Mouse (Mus musculus): Measurements from ENCODE around the gene Gm43738. TPM values are rescaled to one million over a fixed set of nuclear protein-coding genes. Genes with fewer than 3 reads are reported as not detected.

Gm43738 gene
- not detected in 2 replicates for polyA plus RNA-seq (2016; fragmentation: Nextera tagmentation; extraction: Ambion mirVana)

DNA sequence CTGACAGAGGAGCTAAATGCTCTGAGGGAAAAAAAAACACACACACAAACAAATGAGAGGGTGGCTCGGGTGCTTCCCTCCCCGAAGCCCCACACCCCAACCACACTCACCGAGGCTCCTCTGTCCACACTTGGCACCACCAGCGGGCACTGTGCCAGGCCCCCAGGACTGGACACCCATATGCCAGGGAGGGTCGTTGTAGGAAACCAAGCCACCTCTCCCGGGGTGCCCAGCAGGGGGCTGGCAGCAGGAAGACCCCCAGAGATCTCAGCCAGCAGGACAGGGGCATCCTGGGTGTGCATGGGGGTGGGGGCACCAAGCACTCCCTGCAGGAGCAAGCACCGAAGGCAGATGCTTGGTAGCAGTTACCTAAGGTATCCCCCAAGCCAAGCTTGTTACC is at the start of gene Gm43738:
Gene Gm43738 (minus strand): TSS at position 289 of the 400 bp plus-strand sequence.
- H3K36me3 ChIP-seq: peaks cover 45% of the 10 kb centered on the region
- no peaks in the 10 kb centered on the region for H3K9me3 ChIP-seq
- H3K4me3 ChIP-seq: peak within 1 kb of the TSS; percentile 73
- peaks cover 17% of the 10 kb centered on the region for H3K4me1 ChIP-seq
- no peak for DNase-seq (ENCODE audit: low spot score)
- no peaks in the 10 kb centered on the region for H3K27me3 ChIP-seq (ENCODE audit: insufficient read depth, poor library complexity, severe bottlenecking)
- WGBS: 55% methylated on average over 7 of the region's 7 CpGs
- H3K27ac ChIP-seq: peak within 1 kb of the TSS; percentile 84

DNA sequence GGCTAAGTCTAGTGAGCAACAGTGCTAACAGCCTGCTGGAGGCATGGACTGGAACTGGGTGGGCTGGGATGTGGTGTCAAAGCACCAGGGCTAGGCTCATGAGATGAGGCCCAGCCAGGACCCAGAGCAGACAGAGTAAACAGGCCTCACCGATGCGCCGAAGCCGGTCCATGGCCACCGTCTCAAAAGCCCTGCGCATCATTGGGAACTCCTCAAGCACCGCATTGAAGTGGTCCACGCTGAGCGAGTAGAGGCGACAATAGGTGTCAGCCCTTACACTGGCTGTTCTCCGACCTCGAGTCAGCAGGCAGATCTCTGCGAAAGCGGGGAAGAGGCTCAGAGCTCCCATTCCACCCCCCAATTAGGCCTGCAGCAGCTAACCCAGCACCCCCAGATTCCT is 47.7 kb upstream of the Gm43738 start:
- H3K9me3 ChIP-seq: no peaks in the 10 kb centered on the region
- H3K27me3 ChIP-seq (ENCODE audit: insufficient read depth, poor library complexity, severe bottlenecking): peaks cover 85% of the 10 kb centered on the region
- 63% methylated on average over 14 of the region's 14 CpGs for WGBS
- no peak overlapping the region; the same call in 1 of the 2 replicates for H3K4me3 ChIP-seq
- H3K36me3 ChIP-seq: no peaks in the 10 kb centered on the region
- H3K27ac ChIP-seq: no peak overlapping the region
- no peak for DNase-seq (ENCODE audit: low spot score)
- H3K4me1 ChIP-seq: peaks cover 20% of the 10 kb centered on the region

DNA sequence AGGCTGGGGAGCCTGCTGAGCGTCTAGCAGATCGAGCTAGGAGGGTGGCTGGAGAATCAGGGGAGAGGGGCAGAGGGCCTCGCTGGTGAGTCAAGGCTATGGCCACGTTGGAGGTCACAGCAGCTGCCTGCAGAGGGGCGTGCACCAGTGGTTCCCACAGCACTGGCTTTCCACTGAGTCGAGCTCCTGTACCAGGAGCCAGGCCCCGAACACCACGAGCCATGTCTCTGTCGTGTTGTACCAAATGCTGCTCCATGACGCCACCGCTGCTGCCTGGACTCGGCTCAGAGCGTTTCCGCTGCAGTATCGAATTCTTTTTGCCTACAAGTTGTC is 47.0 kb upstream of the Gm43738 start:
- Histone ChIP-seq H3K9me3 (no peaks in the 10 kb centered on the region), H3K4me1 (peaks cover 20% of the 10 kb centered on the region), H3K27ac (peak overlapping the region; percentile 17), H3K27me3 (ENCODE audit: insufficient read depth, poor library complexity, severe bottlenecking) (peaks cover 87% of the 10 kb centered on the region), H3K36me3 (no peaks in the 10 kb centered on the region), H3K4me3 (peak overlapping the region; percentile 50)
- WGBS: 14% methylated on average over 15 of the region's 15 CpGs
- DNase-seq (ENCODE audit: low spot score): no peak

DNA sequence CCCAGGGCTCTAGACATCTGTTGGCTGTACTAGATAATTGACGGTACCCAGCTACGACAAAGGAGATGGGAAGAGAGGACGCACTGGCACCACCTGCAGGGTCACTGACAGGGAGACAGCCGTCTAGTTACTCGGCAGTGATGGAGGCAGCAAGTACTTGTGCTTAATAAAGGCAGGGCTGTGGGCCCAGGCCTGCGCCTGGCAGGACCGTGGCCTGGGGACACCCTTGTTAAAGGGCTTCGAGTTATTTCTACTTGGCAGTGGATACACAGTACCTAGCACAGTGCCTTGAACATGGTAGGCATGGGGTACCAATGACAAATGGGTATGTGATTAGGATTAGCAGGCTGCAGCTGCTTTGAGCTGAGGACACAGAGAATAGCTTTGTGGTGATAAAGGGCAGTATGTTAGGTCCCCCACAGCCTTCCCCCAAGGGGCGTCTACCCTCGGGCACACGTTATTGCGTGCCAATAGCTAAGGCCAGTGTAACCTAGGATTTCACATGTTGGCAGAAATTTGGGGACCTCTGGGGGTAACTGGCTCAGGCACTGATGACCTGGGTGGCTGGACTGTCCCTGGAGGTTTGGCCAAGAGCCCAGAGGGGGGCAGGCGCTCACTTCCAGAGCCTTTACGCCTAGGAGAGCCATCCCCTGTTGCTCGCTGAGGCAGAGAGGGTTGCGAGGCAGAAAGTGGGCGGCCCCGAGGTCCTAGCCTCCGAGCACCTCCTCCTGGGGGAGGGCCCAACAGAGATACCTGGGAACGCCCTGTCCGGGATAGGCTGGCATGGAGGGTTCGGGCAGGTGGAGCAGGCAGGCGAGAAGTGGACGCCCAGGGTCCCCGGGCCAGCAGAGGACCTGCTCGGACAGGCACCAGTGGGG is 46.4 kb upstream of the Gm43738 start:
- no peaks in the 10 kb centered on the region for H3K9me3 ChIP-seq
- H3K27me3 ChIP-seq (ENCODE audit: insufficient read depth, poor library complexity, severe bottlenecking): peaks cover 82% of the 10 kb centered on the region
- 21% methylated on average over 26 of the region's 26 CpGs for WGBS
- peak; percentile 93 for DNase-seq (ENCODE audit: low spot score)
- H3K4me1 ChIP-seq: peaks cover 20% of the 10 kb centered on the region
- H3K4me3 ChIP-seq: peak overlapping the region; percentile 50
- H3K36me3 ChIP-seq: no peaks in the 10 kb centered on the region
- H3K27ac ChIP-seq: peak overlapping the region; percentile 17

DNA sequence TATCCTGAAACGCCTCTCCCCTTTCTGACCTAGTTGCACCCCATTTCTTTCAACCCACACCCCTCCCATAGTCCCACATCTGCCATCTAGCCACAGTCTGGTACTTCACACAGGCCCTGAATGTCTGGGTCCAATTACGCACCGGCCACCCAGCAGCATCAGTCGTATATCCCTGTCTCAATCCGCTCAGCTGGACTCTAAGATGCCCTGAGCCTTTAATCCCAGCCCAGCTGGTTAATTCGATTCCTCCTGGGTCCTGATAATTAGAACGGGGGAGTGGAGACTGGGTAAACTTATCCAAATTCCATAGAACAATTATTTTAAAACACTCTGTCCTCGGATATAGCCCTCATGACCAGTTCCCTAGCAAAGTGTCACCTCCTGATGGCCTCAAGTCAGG is 44.7 kb upstream of the Gm43738 start:
- no peak for DNase-seq (ENCODE audit: low spot score)
- Histone ChIP-seq H3K4me1 (peaks cover 20% of the 10 kb centered on the region), H3K9me3 (no peaks in the 10 kb centered on the region), H3K27ac (no peak overlapping the region), H3K36me3 (no peaks in the 10 kb centered on the region), H3K4me3 (no peak overlapping the region), H3K27me3 (ENCODE audit: insufficient read depth, poor library complexity, severe bottlenecking) (peaks cover 70% of the 10 kb centered on the region)
- WGBS: 67% methylated on average over 8 of the region's 8 CpGs

DNA sequence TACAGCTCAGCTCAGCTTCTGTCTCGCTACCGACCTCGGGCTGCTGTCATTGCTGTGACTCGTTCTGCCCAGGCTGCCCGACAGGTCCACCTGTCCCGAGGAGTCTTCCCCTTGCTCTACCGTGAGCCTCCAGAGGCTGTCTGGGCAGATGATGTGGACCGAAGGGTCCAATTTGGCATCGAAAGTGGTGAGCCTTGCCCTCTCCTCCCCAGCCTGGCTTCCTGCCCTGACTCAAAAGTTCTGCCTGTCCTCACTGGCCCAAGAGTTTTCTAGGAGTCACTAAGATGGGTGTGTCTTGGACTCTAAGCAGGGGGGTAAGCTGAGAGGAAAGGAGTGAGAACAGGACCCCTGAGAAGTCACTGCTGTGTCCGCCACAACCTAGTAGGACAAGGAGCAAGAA is 43.9 kb upstream of the Gm43738 start:
- Histone ChIP-seq H3K27me3 (ENCODE audit: insufficient read depth, poor library complexity, severe bottlenecking) (peaks cover 63% of the 10 kb centered on the region), H3K9me3 (no peaks in the 10 kb centered on the region), H3K4me1 (peaks cover 20% of the 10 kb centered on the region), H3K4me3 (0 out of 2 replicates have a peak overlapping the region, but pooled peaks have one; percentile 12), H3K27ac (no peak overlapping the region), H3K36me3 (no peaks in the 10 kb centered on the region)
- DNase-seq (ENCODE audit: low spot score): no peak
- 79% methylated on average over 10 of the region's 10 CpGs for WGBS

DNA sequence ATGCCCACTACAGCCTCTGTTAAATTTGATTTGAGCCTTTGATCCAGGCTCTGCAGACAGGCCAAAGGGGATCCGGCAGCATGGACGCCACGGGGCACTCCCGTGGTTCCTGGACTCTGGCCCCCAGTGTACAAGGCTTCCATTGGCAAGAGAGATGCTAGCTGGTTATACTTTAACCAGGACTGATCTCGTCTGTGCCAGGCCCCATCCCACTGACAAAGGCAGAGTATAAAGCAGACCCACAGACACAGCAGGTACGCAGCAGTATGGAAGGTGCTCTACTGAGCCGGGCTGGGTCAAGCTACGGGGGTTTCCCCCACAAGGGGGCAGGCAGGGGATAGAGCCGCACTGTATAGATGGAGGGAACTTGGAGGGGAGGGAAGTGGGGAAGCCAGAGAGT is 35.5 kb upstream of the Gm43738 start:
- 40% methylated on average over 9 of the region's 9 CpGs for WGBS
- H3K4me1 ChIP-seq: peaks cover 26% of the 10 kb centered on the region
- DNase-seq (ENCODE audit: low spot score): no peak
- H3K36me3 ChIP-seq: no peaks in the 10 kb centered on the region
- peak overlapping the region; percentile 38 for H3K4me3 ChIP-seq
- peaks cover 34% of the 10 kb centered on the region; the same call in 1 of the 2 replicates for H3K27me3 ChIP-seq (ENCODE audit: insufficient read depth, poor library complexity, severe bottlenecking)
- H3K9me3 ChIP-seq: no peaks in the 10 kb centered on the region
- H3K27ac ChIP-seq: peak overlapping the region; percentile 59; the same call in 1 of the 2 replicates

DNA sequence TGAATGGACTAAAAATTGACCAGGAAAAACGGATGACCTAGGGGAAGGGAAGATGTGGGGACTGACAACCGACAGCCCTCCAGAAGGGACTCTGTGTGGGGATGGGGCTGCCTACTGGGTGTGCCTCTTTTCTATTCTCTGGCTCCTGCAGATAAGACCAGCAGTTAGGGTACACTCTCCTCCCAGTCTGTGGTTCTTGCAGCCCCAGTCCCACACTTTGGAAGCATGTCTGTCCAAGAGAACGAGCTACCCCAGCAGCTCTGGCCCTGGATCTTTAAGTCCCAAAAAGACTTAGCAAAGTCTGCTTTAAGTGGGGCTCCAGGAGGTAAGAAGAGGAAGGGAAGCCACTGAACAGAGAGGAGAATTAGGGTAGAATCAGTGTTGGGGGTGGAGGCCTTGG is 35.1 kb upstream of the Gm43738 start, which contains the start of gene Pklr:
Gene Pklr (plus strand): TSS at position 185 of the 400 bp plus-strand sequence.
- peak within 1 kb of the TSS; percentile 59; the same call in 1 of the 2 replicates for H3K27ac ChIP-seq
- no peaks in the 10 kb centered on the region for H3K9me3 ChIP-seq
- no peaks in the 10 kb centered on the region for H3K36me3 ChIP-seq
- 43% methylated on average over 3 of the region's 3 CpGs for WGBS
- peaks cover 26% of the 10 kb centered on the region for H3K4me1 ChIP-seq
- peak; percentile 87 for DNase-seq (ENCODE audit: low spot score)
- H3K27me3 ChIP-seq (ENCODE audit: insufficient read depth, poor library complexity, severe bottlenecking): peaks cover 34% of the 10 kb centered on the region; the same call in 1 of the 2 replicates
- peak within 1 kb of the TSS; percentile 38 for H3K4me3 ChIP-seq

DNA sequence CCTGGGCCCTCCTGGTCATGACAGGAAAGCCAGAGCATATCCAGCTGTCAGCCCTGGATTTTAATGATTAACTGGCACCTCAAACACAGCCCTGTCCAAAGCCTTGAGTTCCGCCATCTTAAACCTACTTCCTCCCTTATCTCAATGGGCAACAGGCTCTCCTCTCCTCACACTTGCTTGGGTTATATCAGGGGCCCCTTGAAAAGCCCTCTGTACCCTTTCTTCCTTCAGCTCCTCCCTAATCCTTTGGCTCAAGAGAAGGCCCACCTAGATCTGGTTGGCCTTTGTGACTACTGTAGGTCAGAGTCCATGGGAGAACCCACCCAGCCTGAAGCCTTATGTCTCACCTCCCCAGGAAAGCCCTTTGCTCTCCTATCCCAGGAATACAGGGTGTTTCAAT is 32.9 kb upstream of the Gm43738 start:
- H3K36me3 ChIP-seq: no peaks in the 10 kb centered on the region
- peaks cover 26% of the 10 kb centered on the region for H3K4me1 ChIP-seq
- H3K27ac ChIP-seq: peak overlapping the region; percentile 75
- H3K27me3 ChIP-seq (ENCODE audit: insufficient read depth, poor library complexity, severe bottlenecking): peaks cover 34% of the 10 kb centered on the region; the same call in 1 of the 2 replicates
- no peak overlapping the region for H3K4me3 ChIP-seq
- no peak for DNase-seq (ENCODE audit: low spot score)
- no peaks in the 10 kb centered on the region for H3K9me3 ChIP-seq
- 63% methylated on average over 1 of the region's 1 CpGs for WGBS

DNA sequence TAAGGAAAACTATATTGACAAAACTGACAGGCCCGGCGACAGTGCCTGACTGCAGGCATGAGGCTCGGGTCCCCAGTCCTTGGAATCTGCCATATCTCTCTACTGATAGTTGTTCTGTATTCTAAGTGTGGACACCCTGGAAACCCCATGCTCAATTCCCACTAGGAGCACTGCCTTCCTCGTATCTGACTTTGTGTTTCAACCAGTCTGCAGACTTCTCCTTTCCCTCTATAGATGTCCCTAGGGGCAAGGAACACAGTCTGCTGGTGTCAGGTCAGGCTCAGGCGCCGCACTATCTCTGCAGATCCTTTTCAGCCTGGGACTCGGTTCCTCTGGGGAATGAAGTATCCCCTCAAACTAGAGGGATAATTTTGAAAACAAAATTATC is 32.2 kb upstream of the Gm43738 start:
- Histone ChIP-seq H3K27me3 (ENCODE audit: insufficient read depth, poor library complexity, severe bottlenecking) (peaks cover 34% of the 10 kb centered on the region; the same call in 1 of the 2 replicates), H3K36me3 (no peaks in the 10 kb centered on the region), H3K9me3 (no peaks in the 10 kb centered on the region), H3K4me3 (no peak overlapping the region), H3K4me1 (peaks cover 26% of the 10 kb centered on the region), H3K27ac (peak overlapping the region; percentile 75)
- no peak for DNase-seq (ENCODE audit: low spot score)
- WGBS: 56% methylated on average over 7 of the region's 7 CpGs

DNA sequence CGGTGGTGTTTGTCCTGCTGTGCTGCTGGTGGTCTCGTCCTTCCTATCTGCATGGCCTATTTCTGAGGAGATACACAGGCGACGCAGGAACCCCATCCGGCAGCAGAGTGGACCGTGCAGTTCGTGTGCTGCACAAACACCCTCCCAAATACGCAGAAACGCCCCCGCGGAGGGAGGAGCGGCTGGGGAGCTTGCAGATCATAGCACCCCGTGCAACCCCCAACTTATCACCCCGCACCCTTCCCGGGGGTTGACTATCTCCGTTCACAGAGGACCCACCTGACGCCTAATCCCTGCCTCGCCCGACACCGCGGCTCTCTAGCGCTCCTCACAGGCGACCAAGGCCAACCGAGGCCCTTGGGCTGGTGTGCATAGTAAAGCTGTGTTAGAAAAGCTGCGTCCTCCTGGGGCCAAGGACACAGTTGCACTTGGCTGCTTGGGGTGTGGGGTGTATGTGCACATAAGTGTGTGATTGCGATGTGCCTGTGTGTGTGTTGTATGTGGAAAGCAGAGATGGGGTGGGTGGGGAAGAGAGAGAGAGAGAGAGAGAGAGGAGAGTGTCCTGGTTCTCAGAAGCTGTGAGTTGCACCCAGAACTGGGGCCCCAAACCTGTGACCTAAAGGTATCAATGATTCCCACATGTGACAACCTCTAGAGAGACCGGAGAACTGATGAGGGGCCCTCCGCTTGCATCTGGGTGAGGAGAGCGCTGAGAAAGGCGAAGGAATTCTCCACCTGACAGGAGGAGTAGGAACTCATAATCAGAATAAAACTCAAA is 31.6 kb upstream of the Gm43738 start:
- H3K9me3 ChIP-seq: no peaks in the 10 kb centered on the region
- H3K4me3 ChIP-seq: peak overlapping the region; percentile 53
- no peaks in the 10 kb centered on the region for H3K36me3 ChIP-seq
- peaks cover 34% of the 10 kb centered on the region; the same call in 1 of the 2 replicates for H3K27me3 ChIP-seq (ENCODE audit: insufficient read depth, poor library complexity, severe bottlenecking)
- WGBS: 10% methylated on average over 30 of the region's 30 CpGs
- H3K4me1 ChIP-seq: peaks cover 26% of the 10 kb centered on the region
- peak overlapping the region; percentile 75 for H3K27ac ChIP-seq
- DNase-seq (ENCODE audit: low spot score): peak; percentile 96

DNA sequence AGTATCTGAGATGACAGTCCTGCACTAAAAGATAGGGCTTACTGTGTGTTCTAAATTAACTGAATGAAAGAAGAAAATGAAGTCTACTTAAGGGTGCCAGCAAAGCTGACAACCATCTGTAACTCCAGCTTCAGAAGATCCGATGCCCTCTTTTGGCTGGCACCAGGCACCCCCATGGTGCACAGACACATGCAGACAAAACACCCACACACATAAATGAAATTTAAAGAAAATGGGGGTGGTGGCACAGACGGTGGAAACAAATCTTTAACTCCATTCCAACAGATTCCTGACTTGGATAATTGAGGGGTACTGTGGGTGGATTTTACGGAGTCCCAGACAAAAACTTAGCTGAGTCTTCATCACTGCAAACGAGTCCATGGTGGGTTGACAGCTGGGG is 30.9 kb upstream of the Gm43738 start:
- Histone ChIP-seq H3K27me3 (ENCODE audit: insufficient read depth, poor library complexity, severe bottlenecking) (peaks cover 34% of the 10 kb centered on the region; the same call in 1 of the 2 replicates), H3K27ac (peak overlapping the region; percentile 11), H3K36me3 (no peaks in the 10 kb centered on the region), H3K4me1 (peaks cover 26% of the 10 kb centered on the region), H3K9me3 (no peaks in the 10 kb centered on the region), H3K4me3 (peak overlapping the region; percentile 53)
- DNase-seq (ENCODE audit: low spot score): no peak
- WGBS: 51% methylated on average over 4 of the region's 4 CpGs

DNA sequence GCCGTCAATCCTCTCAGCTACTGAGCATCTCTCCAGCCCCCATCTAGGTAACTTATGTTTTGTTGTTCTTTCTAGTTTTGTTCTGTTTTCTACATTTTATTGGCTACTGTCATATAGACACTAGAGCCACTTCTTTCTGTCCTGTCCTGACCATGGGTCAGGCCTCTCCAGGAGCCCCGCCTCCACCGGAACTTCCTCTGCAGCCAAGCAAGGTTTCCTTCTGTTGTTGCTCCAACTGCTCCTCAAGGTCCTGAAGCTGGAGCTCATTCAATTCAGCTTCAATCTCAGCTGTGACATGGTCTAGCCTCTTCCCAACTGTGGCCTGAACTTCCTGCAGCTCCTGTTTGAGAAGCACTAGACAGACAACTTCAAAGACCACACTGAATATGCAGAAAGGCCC is 29.0 kb upstream of the Gm43738 start:
- Histone ChIP-seq H3K4me3 (no peak overlapping the region), H3K9me3 (no peaks in the 10 kb centered on the region), H3K4me1 (peaks cover 26% of the 10 kb centered on the region), H3K27me3 (ENCODE audit: insufficient read depth, poor library complexity, severe bottlenecking) (peaks cover 24% of the 10 kb centered on the region; the same call in 1 of the 2 replicates), H3K27ac (no peak overlapping the region), H3K36me3 (no peaks in the 10 kb centered on the region)
- 86% methylated on average over 3 of the region's 3 CpGs for WGBS
- DNase-seq (ENCODE audit: low spot score): no peak

All from heart, embryonic 10.5 days (tissue).